Mouse (Mus musculus): ENCODE measurements around the gene Moxd1.

Moxd1 gene

GRCm38 (mm10) chr10:24223449-24224143 is at the start of gene Moxd1:
Gene Moxd1 (plus strand): TSS chr10:24223517.
- no peak for DNase-seq (ENCODE audit: low read depth)

DNA sequence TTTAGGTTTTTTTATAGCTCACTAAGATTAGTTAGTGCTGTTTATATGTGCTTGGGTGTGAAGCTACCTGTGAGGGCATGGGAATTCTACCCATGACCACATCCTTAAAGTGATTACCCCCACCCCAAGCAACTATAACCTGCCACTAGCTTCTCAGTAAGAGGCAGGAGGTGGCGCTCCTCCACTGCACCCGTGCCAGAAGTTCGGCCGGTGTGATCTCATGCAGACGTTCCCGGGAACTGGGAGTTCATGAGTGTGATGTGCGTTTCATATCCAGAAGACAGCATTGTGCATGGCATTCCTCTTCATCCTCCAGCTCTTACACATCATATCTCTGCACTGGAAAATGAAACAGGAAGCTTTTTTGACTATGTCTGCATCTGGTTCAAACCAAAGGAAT is 32.9 kb upstream of the Moxd1 start:
- DNase-seq (ENCODE audit: low read depth): no peak

GRCm38 (mm10) chr10:24191977-24192376 is 31.3 kb upstream of the Moxd1 start:
- peak; percentile 7 for DNase-seq (ENCODE audit: low read depth)

DNA sequence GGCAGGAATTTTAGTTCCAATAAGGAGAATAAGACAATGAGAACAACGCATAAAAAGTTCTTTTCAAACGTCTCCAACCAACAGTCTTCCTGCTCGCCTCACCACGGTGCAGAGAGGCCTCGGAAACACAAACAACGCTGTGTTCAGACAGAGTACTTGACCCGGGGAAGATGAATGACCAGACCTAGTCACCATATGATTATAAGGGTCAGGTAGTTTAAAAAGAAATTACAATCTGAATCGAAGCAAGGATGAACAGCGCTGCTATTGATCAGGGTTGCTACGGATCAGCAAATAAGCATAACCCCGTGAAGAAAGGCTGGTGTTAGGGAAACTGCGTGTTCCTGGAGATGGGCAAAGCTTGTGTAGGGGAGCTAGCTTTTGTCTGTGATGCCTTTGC is 24.0 kb upstream of the Moxd1 start:
- DNase-seq (ENCODE audit: low read depth): no peak

GRCm38 (mm10) chr10:24200099-24200498 is 23.2 kb upstream of the Moxd1 start:
- no peak for DNase-seq (ENCODE audit: low read depth)

GRCm38 (mm10) chr10:24210075-24210474 is 13.2 kb upstream of the Moxd1 start:
- DNase-seq (ENCODE audit: low read depth): no peak

DNA sequence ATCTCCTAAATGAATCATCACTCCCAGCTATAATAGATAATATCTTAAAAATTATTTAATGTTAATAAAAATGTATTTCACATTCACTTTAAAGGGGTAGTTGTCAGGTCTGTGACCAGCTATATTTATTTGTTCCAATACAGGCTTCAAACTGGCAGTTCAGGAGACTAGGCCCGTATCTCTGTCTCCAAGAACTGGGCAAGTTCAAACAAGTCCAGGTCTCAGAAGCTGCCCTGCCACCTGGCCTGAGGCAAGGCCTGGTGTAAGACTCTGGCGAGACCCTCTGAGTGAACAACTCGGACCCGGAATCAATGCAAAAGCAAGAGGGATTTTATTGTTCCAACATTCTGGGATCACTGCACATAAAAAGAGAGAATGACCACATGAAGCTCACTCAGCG is 10.0 kb upstream of the Moxd1 start:
- DNase-seq (ENCODE audit: low read depth): no peak

- no peak for DNase-seq (ENCODE audit: low read depth)
Measured at GRCm38 (mm10) chr10:24217558-24218268, 5.6 kb upstream of the Moxd1 start.

DNA sequence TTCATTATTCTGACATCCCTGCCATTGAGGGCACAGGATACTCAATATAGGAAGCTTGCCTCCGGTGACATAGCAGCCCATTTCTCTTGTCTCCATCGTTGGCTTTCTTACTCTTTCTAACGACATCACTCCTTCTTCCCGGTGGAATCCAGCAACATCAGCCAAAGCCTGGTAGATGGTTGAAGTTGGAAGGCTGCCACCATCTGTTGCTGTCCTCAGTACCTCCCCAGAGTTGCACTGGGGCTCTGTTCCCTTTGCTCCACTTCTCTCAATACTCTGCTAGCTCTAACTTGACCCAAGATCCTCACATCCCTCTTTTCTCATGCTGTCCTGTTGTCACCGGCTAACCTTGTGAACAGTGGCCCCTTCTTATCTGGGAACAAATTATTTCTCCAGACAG is 2.4 kb upstream of the Moxd1 start:
- DNase-seq (ENCODE audit: low read depth): no peak

DNA sequence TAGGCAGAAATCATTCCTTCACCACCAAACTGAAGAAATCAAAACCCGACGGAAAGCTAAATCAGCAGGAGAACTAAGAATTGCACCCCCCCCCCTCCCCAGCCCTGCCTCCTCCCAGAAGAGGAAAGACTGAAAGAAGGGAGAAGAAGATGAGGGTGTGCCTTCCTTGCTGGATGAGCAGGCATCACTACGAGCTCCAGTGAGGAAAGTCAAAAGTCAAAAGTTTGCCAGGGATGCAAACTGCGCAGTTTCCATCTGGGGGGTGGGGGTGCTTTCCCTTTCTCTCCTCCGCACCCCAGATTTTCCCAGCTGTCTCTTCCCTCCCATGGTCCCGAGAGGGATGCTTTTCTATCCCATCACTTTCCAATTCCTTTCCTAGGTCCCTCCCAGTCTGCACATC is 406 bp upstream of the Moxd1 start:
- no peak for DNase-seq (ENCODE audit: low read depth)

DNA sequence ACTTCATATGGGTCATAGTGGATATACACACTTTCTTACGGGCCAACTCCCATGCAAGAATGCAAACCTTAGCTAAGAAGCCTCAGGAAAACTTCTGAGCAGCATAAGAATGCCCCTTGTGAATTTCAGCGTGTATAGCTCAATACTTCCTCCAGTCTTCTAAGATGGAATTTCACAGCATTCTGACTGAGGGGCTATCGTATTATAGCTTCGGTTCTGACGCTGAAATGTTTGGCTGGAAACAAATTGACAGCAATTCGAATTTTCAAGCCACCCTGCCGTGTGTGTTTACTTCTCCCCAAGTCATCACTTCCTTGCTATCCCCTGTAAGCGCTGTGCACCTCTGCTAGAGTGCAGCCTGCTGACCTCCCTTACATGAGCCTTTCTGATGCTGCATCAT is 1.3 kb downstream of the Moxd1 start:
- DNase-seq (ENCODE audit: low read depth): no peak

DNA sequence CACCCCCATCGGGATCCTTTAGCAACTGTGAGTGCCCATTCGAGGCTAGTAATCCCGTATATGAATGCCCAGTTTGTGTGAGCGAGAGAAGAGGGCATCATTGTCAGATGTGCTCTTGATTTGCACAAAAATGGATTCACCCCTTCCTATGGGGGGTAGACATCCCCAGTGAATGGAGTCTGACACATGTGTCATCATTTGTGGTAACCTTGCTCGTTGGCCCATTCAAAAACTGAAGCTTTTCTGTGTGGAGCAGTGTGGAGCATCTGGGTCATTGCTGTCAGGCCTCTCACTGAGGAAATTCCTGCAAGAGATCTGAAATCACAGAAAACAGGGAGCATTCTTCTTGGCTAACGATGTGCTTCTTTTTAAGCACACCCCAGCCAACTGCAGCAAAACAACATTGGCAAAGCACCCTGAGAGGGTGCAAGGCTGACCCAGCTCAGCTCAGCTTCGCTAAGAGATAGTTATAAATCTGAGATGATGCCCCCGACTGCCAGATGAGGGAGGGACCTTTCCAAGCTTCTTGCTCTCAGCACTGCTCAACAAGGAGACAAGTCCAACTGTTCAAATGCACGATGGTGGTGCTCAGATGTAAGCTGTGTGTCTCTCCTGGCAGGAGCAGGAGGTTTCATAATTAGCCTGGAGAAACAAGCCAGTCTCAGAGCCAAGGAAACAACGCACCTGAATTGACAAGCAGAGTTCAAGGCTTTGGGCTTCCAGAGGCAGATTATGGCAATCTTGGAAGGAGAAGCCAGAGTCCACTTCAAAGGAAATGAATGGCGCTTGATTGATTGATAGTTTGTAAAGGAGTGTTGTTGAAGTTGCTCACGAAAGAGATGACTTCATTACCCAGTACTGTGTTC is 5.2 kb downstream of the Moxd1 start:
- DNase-seq (ENCODE audit: low read depth): no peak

DNA sequence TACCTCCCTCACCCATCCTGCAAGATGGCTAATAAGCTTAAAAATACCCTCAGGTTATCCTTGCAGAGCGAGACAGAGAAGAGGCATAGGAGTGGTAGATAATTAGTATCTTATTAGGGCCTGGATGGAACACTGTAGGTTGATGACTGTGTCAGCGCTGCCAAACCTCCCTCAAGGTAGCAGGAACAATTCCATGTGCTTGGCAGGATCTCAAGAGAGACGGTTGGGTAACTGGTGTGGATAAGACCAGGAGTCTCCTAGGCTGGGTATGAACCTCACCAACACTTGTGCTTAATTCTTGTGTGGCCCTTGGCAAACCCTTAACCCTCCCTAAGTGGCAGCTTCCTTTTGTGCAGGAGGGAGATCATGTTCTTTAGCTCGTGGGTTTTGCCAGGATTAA is 9.0 kb downstream of the Moxd1 start:
- no peak for DNase-seq (ENCODE audit: low read depth)

GRCm38 (mm10) chr10:24235426-24236283 is 12.3 kb downstream of the Moxd1 start:
- no peak for DNase-seq (ENCODE audit: low read depth)

DNA sequence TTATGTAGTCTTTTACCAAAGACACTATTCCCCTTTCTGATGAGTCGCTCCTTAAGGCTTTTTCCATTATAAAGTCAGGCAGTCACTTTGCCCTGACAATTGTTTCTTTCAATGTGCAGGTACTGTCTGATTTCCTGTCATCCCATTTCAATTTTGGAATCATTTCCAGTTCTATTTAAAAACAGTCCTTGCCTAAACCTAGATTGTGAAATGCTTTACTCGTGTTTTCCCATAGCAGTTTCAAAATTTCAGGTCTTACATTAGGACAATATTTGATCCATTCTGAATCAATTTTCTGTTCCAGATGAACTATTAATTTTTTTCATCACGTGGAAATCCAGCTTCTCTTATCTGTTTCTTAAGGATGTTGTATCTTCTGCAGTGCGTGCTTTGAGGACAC is 23.5 kb downstream of the Moxd1 start:
- DNase-seq (ENCODE audit: low read depth): no peak

DNA sequence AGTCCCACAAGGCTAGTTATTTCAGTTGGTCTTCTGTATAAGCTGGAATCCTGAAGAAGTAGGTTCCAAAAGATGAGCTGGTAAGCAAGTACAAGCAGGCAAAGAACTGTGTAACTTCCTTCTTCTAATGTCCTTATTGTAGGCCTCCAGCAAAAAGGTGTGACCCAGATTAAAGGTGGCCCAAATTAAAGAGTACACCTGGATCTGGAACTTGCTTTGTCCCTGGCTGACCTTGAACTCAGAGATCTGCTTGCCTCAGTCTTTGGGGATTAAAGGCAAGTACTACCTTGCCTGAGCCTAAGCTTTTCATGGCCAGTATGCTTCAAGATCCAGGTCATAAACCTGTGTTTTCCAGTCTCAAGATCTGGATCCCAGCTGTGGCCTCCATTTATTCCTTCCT is 24.8 kb downstream of the Moxd1 start:
- DNase-seq (ENCODE audit: low read depth): no peak

DNA sequence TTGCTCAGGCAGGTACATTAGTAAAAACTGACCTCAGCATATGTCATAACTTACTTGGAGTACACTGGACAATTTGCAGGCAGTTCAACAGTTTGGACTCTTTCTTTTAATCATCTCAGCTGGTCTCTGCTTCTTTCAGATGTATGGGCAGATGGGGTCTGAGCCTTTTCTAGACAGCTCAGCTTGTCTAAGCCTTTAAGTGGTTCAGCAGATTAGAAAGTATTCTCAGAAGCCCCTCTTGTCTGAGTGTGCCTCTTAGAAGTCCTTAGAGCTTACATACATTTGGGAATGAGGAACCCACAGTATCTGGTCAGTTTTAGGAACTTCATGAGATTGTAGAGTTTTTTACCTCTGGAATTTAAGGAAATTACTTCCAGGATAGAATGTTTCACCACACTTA is 28.3 kb downstream of the Moxd1 start:
- DNase-seq (ENCODE audit: low read depth): no peak

- DNase-seq (ENCODE audit: low read depth): no peak
Measured at GRCm38 (mm10) chr10:24258150-24258549, 34.8 kb downstream of the Moxd1 start.

- no peak for DNase-seq (ENCODE audit: low read depth)
Measured at GRCm38 (mm10) chr10:24258885-24259284, 35.6 kb downstream of the Moxd1 start.

DNA sequence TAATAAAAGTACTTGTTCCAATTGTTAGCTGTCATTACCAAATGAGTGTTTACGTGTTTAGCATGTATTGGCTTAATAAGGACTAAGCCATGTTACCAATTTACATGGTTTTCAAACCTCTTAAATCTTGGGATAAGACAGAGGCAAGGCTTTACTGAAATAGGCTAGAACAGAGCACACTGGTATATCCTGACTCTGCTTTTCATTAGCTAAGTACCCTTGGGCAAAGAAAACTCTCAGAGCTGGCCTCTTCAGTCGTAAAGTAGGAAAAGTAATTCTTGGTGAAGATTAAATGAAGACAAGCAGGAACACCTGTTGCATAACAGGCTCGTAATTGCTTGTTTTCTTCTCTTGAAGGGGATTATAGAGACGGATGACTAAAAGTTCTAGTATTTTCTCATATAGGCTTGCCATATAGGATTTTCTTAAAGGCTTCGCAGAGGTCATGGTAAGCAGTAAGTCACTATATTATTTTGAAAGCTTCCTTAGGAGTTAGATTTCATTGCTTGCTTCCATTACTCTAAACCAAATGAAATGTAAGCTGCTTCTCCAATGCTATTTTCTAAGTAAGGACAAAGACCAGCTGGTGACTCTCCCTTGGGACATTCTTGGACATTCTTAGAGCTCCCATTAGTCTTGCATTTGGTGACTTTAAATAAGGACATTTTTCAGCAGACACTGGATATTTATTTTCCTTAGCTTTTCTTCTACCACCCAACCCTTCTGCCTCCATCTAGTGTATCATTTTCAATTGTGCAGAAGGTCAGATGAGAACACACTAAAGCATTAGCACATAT is 36.7 kb downstream of the Moxd1 start:
- DNase-seq (ENCODE audit: low read depth): no peak

DNA sequence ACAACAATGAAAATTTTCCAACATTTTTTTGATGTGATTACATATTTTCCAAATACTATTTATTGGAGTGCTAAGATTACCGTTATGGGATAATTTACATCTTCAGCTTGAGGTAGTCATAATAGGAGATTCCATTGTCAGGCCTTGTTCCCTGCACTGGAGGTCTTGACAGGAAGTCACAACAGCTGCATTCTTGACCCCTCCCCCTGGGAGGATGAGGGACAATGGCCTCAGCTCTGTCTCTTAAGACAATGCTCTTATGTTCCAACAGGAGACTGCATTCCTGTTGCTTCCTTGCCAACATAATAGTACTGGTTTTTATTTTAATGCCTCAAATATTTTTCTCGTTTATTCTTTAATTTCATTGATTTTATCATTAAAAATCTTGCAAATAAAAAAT is 44.2 kb downstream of the Moxd1 start:
- DNase-seq (ENCODE audit: low read depth): no peak

Measured in 416B (cell line).